In the genomic region with DNA sequence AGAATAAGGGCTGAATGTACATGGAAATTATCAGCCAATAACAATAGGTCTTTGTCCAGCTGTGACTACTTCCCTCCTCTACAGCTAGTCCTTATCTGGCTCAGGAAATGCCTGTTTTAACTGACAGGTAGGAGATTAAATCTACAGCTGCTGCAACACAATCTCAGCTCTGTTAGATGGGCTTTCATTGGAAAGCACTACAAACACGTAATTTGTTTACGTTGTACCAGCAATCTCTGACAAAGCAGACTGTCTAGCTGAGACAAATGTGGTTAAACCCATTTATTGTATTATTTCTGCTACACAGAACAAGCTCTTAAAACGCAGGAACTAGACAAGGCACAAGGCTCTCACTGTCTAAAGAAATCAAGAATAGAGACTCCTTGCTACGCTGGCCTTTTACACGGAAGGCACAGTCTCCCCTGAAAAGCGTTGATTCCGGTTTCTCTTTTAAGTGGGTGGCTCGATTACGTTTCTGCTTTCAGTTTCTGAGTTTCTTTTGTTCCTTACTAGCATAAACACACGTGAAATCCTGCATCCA, we compare ENCODE assay signal across 8 mouse cellular contexts.
DNase-seq lines count a peak whose midpoint lies in the region; ATAC-seq and TF ChIP-seq lines count a peak whose summit lies in the region.

No protein-coding gene starts in this region.

- no peak overlapping the region for H3K9ac ChIP-seq in limb, embryonic 15.5 days

- H3K27ac ChIP-seq in thymus, adult 2 months (ENCODE audit: control insufficient read depth, insufficient read depth, low read length) = no peak overlapping the region
- peak overlapping the region; percentile 59 for H3K27ac ChIP-seq in heart, embryonic 10.5 days
- H3K27ac ChIP-seq in limb, embryonic 15.5 days = peak overlapping the region; percentile 54

- no peak overlapping the region for H3K4me3 ChIP-seq in thymus, adult 2 months (ENCODE audit: control insufficient read depth, insufficient read depth, low read length)
- peak overlapping the region; percentile 12; the same call in 1 of the 2 replicates for H3K4me3 ChIP-seq in heart, embryonic 10.5 days
- no peak overlapping the region for H3K4me3 ChIP-seq in limb, embryonic 15.5 days
- H3K4me3 ChIP-seq in myocyte = no peak overlapping the region

- WGBS in thymus, adult 2 months = 2% methylated on average over 10 of the region's 10 CpGs
- 38% methylated on average over 10 of the region's 10 CpGs for WGBS in heart, embryonic 10.5 days
- 37% methylated on average over 10 of the region's 10 CpGs for WGBS in limb, embryonic 15.5 days

- H3K27me3 ChIP-seq in thymus, adult 2 months (ENCODE audit: control insufficient read depth, insufficient read depth, low read length) = no peaks in the 10 kb centered on the region
- no peaks in the 10 kb centered on the region; the same call in 1 of the 2 replicates for H3K27me3 ChIP-seq in heart, embryonic 10.5 days (ENCODE audit: insufficient read depth, poor library complexity, severe bottlenecking)
- H3K27me3 ChIP-seq in limb, embryonic 15.5 days = no peaks in the 10 kb centered on the region
- H3K27me3 ChIP-seq in myocyte (ENCODE audit: control insufficient read depth, insufficient read depth, insufficient read length) = no peaks in the 10 kb centered on the region

- H3K4me2 ChIP-seq in limb, embryonic 15.5 days = 0 out of 2 replicates have a peak overlapping the region, but pooled peaks have one; percentile 13
- H3K4me2 ChIP-seq in myocyte (ENCODE audit: low read depth) = peak overlapping the region; percentile 45

- H3ac ChIP-seq in myocyte (ENCODE audit: control insufficient read depth, insufficient read length) = no peak overlapping the region

- TF ChIP-seq POLR2A in thymus, adult 2 months (IDR thresholded peaks at IDR 0.05; ENCODE audit: control insufficient read depth, extremely low read depth, insufficient read depth, low read length, poor library complexity) = no peak
- TF ChIP-seq POLR2A in myocyte (IDR thresholded peaks at IDR 0.05; ENCODE audit: insufficient read length, low read depth) = no peak

- no peaks in the 10 kb centered on the region for H3K9me3 ChIP-seq in heart, embryonic 10.5 days
- no peaks in the 10 kb centered on the region for H3K9me3 ChIP-seq in limb, embryonic 15.5 days

- no peaks in the 10 kb centered on the region for H3K4me1 ChIP-seq in thymus, adult 2 months (replicated peaks; ENCODE audit: control insufficient read depth, insufficient read depth, low read length)
- peaks cover 8% of the 10 kb centered on the region; the same call in 1 of the 2 replicates for H3K4me1 ChIP-seq in heart, embryonic 10.5 days
- H3K4me1 ChIP-seq in limb, embryonic 15.5 days = no peaks in the 10 kb centered on the region

- H3K79me2 ChIP-seq in myocyte (ENCODE audit: control insufficient read depth, insufficient read depth) = no peaks in the 10 kb centered on the region

- TF ChIP-seq CTCF in thymus, adult 2 months (IDR thresholded peaks at IDR 0.05; ENCODE audit: borderline replicate concordance, control insufficient read depth, extremely low read depth, insufficient read depth, low read length, poor library complexity) = no peak

- ATAC-seq in limb, embryonic 15.5 days (ENCODE audit: insufficient number of reproducible peaks, low FRiP score, low TSS enrichment, low read depth) = no peak

- peak; percentile 12 for DNase-seq in thymus, adult 2 months
- DNase-seq in thymus, adult 18-20 months = no peak
- DNase-seq in heart, embryonic 10.5 days (ENCODE audit: low spot score) = no peak
- no peak for DNase-seq in urinary bladder, postnatal 36 days (ENCODE audit: low spot score in 2 of 2)
- DNase-seq in adrenal gland, postnatal 25 days = no peak
- DNase-seq in gastrocnemius, adult 8-10 months (ENCODE audit: low spot score in 2 of 2) = no peak

- no peaks in the 10 kb centered on the region for H3K36me3 ChIP-seq in thymus, adult 2 months (ENCODE audit: control insufficient read depth, insufficient read depth, low read length)
- no peaks in the 10 kb centered on the region for H3K36me3 ChIP-seq in heart, embryonic 10.5 days
- no peaks in the 10 kb centered on the region for H3K36me3 ChIP-seq in limb, embryonic 15.5 days
- H3K36me3 ChIP-seq in myocyte (ENCODE audit: control insufficient read depth, insufficient read depth) = no peaks in the 10 kb centered on the region

TF ChIP-seq in myocyte, 11 proteins besides CTCF, POLR2A, EP300 and RAD21:
- TF ChIP-seq CEBPB (IDR thresholded peaks at IDR 0.05; ENCODE audit: insufficient read depth, poor library complexity, severe bottlenecking) (no peak), MYOG (IDR thresholded peaks at IDR 0.05; ENCODE audit: control insufficient read depth in 1 of 3, insufficient read depth in 1 of 3, insufficient read length in 2 of 3, low read depth in 2 of 3) (no peak), SRF (IDR thresholded peaks at IDR 0.05; ENCODE audit: control insufficient read depth, insufficient read length, low read depth) (no peak), REST (IDR thresholded peaks at IDR 0.05; ENCODE audit: insufficient read depth, insufficient read length) (no peak), MYOD1 (IDR thresholded peaks at IDR 0.05; ENCODE audit: control insufficient read depth in 1 of 3, insufficient read length in 2 of 3, low read depth in 2 of 3) (no peak), MAX (IDR thresholded peaks at IDR 0.05; ENCODE audit: low read depth) (no peak), TCF3 (IDR thresholded peaks at IDR 0.05; ENCODE audit: insufficient read length, low read depth) (no peak)
